Mouse (Mus musculus) liver, embryonic 14.5 days (tissue): ENCODE measurements around the gene Hoxc12. TPM values are rescaled to one million over a fixed set of nuclear protein-coding genes. Genes with fewer than 3 reads are reported as not detected.

Experiments used
- ATAC-seq: fragments of 200-750 bp; cut with Nextera tagmentation; 2 replicates; pipeline ENCODE4 v1.8.0; 2017; ENCODE audit warnings: moderate number of reproducible peaks, mild to moderate bottlenecking, moderate library complexity; ENCODE audit not compliant: insufficient read depth
- DNase-seq, 3 experiments: peaks; one replicate each; pipeline ENCODE4 v3.0.0-alpha.2; 2012 to 2013; ENCODE audit warnings: low read depth in 3 of 3, low spot score in 3 of 3
- H3K27ac ChIP-seq: fragments of 300-500 bp; sonication (generic); 2 replicates; pipeline ENCODE4 v1.5.1; 2014; ENCODE audit warnings: moderate library complexity, mild to moderate bottlenecking, control low read depth, inconsistent platforms
- H3K27me3 ChIP-seq: fragments of 300-500 bp; sonication (generic); 2 replicates; pipeline ENCODE4 v1.6.1; 2014; ENCODE audit warnings: mild to moderate bottlenecking, low read length, moderate library complexity; ENCODE audit not compliant: control insufficient read depth, insufficient read depth
- H3K36me3 ChIP-seq: fragments of 300-500 bp; sonication (generic); replicated peaks from 2 replicates; pipeline ENCODE4 v1.6.1; 2014; ENCODE audit warnings: low read depth; ENCODE audit not compliant: control insufficient read depth, insufficient read depth
- H3K4me1 ChIP-seq, 2 experiments: fragments of 200-500 bp in 1 of 2; fragments of 300-500 bp in 1 of 2; sonication (generic) in 1 of 2; replicated peaks; 2 replicates each; pipeline ENCODE4 v1.6.1; 2012 to 2014; ENCODE audit warnings: antibody characterized with exemption in 1 of 2, inconsistent platforms in 1 of 2, low read length in 1 of 2; ENCODE audit not compliant: control insufficient read depth in 2 of 2, insufficient read depth in 2 of 2
- H3K4me2 ChIP-seq: fragments of 300-500 bp; sonication (generic); 2 replicates; pipeline ENCODE4 v1.6.1; 2014; ENCODE audit warnings: low read depth, mild to moderate bottlenecking, control low read depth, moderate library complexity
- H3K4me3 ChIP-seq, 2 experiments: fragments of 200-500 bp in 1 of 2; fragments of 300-500 bp in 1 of 2; sonication (generic) in 1 of 2; 2 replicates each; pipeline ENCODE4 v1.5.1; 2012 to 2014; ENCODE audit warnings: low read depth in 2 of 2, low read length in 2 of 2, mild to moderate bottlenecking in 2 of 2, control low read depth in 1 of 2, inconsistent platforms in 1 of 2, moderate library complexity in 1 of 2; ENCODE audit not compliant: insufficient read depth in 1 of 2
- H3K9ac ChIP-seq: fragments of 300-500 bp; sonication (generic); replicated peaks from 2 replicates; pipeline ENCODE4 v1.6.1; 2014; ENCODE audit warnings: mild to moderate bottlenecking, control low read depth, moderate library complexity
- H3K9me3 ChIP-seq: fragments of 300-500 bp; sonication (generic); 2 replicates; pipeline ENCODE4 v1.6.1; 2016; ENCODE audit warnings: low read length, mixed read lengths; ENCODE audit not compliant: control insufficient read depth
- CTCF ChIP-seq: IDR thresholded peaks from 2 replicates; pipeline ENCODE4 v1.5.1; 2016; ENCODE audit warnings: antibody characterized with exemption, low read depth, control low read depth
- EP300 ChIP-seq: IDR thresholded peaks from 2 replicates; pipeline ENCODE4 v1.6.1; 2016; ENCODE audit warnings: antibody characterized with exemption, low read depth
- WGBS: fragments of 180-500 bp; shearing (Covaris S2); extraction: QIAGEN DNeasy Blood & Tissue Kit; methylation state at CpG from one replicate; pipeline ENCODE4 v1.1.7; 2014; ENCODE audit not compliant: insufficient replicate concordance; 5-methylcytosine and 5-hydroxymethylcytosine counted together
- polyA plus RNA-seq, 2 experiments: library from polyadenylated mRNA; depleted of rRNA in 1 of 2; stranded (reverse) in 1 of 2; unstranded in 1 of 2; fragments of >200 nt; fragmentation: Nextera tagmentation in 1 of 2; extraction: Ambion mirVana in 1 of 2; gene quantifications; 2 replicates each; pipeline versions ENCODE4 v1.2.1 to v1.2.3; 2012 to 2014

Gene Hoxc12
- polyA plus RNA-seq, 2 experiments: not detected

DNA sequence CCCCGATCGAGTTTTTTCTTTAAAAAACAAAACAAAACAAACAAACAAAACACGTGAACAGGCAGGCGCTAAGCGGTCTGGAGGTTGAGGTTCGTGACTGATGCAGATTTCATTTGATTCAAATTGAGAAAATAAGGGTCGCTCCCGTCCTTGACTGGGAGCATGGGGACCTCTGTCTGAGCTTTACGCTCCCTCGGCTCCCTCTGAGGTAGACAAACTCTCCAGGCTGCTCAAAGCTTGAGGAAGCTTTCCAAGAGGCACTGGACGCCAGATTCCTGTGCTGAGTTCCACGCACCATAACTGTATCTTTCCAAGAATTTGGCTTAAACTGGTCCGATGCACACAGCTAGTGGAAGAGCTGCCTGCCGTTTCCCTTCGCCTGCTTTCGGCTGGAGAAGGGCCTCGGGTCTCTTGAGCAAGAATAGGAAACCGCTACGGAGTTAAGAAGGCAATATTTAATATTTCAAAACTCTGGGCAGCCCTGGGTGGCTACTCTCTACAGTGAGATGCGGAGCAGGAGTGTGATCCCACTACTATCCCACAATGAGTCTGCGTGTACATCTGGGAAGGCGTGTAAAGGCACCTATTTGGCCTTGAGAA is 26.0 kb upstream of the Hoxc12 start:
- DNase-seq (no peak), ATAC-seq (no peak)
- H3K27me3 ChIP-seq: peaks cover 74% of the 10 kb centered on the region
- no peaks in the 10 kb centered on the region for H3K4me1 ChIP-seq
- H3K9ac ChIP-seq: no peak overlapping the region
- no peak overlapping the region for H3K27ac ChIP-seq
- TF ChIP-seq CTCF (no peak), EP300 (no peak)
- no peak overlapping the region for H3K4me3 ChIP-seq
- no peaks in the 10 kb centered on the region for H3K36me3 ChIP-seq
- 2% methylated on average over 22 of the region's 22 CpGs for WGBS
- H3K9me3 ChIP-seq: no peaks in the 10 kb centered on the region
- no peak overlapping the region for H3K4me2 ChIP-seq

DNA sequence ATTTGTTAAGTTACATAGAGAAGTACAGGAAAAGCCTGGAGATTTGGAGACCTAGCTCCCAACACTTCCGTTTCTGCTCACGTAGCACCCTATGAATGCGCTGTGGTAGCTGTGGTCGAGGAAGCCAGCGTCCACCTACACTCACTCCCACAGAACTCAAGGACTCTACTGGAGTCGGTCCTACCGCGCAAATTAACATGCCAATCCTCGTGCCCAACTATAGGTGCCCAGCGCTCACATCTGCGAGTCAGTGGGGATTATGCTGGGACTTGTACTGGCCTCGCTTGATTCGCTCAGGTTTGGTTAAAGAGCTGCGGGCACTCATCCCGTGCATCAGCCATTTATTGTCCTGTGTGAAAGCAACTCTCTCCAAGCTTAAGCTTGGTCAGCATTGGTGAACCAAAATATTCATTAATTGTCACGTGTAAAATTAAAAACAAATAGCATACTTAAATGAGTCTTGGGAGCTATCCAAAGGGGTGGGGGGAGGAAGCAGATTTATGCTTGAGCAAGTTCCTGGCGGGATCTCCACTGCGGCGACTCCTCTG is 23.4 kb upstream of the Hoxc12 start:
- Histone ChIP-seq H3K27ac (no peak overlapping the region), H3K9ac (no peak overlapping the region), H3K27me3 (peaks cover 85% of the 10 kb centered on the region), H3K36me3 (no peaks in the 10 kb centered on the region), H3K9me3 (no peaks in the 10 kb centered on the region), H3K4me3 (no peak overlapping the region), H3K4me2 (no peak overlapping the region), H3K4me1 (no peaks in the 10 kb centered on the region)
- 1% methylated on average over 19 of the region's 19 CpGs for WGBS
- ATAC-seq: no peak
- DNase-seq: no peak
- TF ChIP-seq CTCF: no peak
- TF ChIP-seq EP300: no peak

DNA sequence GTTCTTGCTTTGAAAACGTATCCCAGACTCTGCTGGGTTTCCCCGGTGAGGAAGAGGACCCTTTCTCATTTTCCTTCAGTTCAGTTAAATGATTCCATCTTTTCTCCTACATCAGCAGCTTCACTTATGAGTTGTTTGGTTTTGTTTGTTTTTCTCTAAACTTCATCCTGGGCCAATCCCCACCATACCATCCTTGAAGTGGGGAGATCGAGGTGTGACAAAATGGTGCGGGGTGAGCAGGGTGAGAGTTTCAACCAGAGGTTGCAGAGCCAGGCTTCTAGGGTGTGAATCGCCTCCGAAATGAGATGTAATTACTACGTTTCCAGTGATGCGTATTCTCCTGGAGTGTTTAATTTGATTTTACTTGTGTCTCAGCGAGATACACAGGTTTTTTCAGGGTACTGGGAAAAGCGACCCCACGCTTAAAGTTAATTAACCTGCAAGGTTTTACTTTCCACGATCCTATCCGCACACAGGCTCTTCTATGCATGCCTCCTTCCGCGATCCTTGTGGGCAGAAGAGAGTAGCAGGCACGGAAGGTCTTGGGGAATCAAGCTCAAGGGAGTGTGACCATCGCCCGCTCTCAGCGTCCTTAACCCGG is 18.5 kb upstream of the Hoxc12 start:
- 2% methylated on average over 20 of the region's 20 CpGs for WGBS
- no peaks in the 10 kb centered on the region for H3K4me1 ChIP-seq
- no peak overlapping the region for H3K9ac ChIP-seq
- no peak for TF ChIP-seq EP300
- no peak for TF ChIP-seq CTCF
- DNase-seq (no peak), ATAC-seq (no peak)
- no peak overlapping the region for H3K4me3 ChIP-seq
- H3K27ac ChIP-seq: no peak overlapping the region
- H3K36me3 ChIP-seq: no peaks in the 10 kb centered on the region
- no peaks in the 10 kb centered on the region for H3K9me3 ChIP-seq
- H3K4me2 ChIP-seq: no peak overlapping the region
- peaks cover 92% of the 10 kb centered on the region for H3K27me3 ChIP-seq

- H3K4me3 ChIP-seq: no peak overlapping the region
- ATAC-seq (no peak), DNase-seq (no peak)
- no peaks in the 10 kb centered on the region for H3K9me3 ChIP-seq
- no peaks in the 10 kb centered on the region for H3K36me3 ChIP-seq
- 3% methylated on average over 7 of the region's 7 CpGs for WGBS
- TF ChIP-seq EP300 (no peak), CTCF (no peak)
- H3K27me3 ChIP-seq: peaks cover 92% of the 10 kb centered on the region
- no peak overlapping the region for H3K9ac ChIP-seq
- H3K27ac ChIP-seq: no peak overlapping the region
- H3K4me2 ChIP-seq: no peak overlapping the region
- H3K4me1 ChIP-seq: no peaks in the 10 kb centered on the region
Observed at GRCm38 (mm10) chr15:102918611-102919265, 17.8 kb upstream of the Hoxc12 start.
